8 mouse cellular contexts compared by ENCODE assay signal in the genomic region with DNA sequence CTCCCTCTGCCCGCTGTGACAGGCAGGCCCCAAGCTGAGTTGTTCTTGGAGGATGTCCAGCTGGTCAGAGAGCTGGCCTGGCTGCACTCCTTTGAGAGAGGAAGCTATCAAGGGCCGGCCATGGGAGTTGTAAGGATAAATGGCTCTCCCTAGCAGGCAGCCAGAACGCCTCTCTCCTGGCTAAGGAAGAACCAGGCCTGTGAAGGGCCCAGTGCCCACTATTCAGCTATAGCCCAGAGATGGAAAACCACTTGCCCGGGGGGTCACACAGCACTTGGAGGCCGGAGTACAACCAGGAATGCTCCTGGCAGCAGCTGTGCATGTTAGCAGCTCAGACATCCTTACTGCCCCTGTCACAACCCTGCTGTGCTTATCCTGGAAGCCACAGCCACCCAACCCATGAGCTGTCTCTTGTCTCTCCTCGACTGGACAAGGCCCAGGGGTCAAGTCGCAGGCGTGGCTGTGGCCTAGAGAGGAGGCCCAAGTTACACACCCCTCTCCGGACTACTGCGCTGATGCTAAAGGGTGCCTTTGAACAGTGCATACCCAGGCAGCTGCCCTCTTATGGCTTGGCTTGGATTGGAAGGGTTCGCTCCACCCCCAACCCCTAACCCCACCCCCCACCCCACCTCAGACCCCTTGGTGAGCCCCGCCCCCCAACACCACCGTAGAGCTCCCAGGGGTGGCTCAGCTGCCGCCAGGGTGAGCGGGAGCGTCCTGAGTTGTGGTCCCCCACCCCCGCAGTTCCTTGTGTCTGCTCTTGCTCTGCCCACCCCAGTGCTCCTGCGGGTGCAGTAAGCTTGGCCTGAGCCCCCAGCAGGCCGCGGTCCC.
DNase-seq lines count a peak whose midpoint lies in the region; ATAC-seq and TF ChIP-seq lines count a peak whose summit lies in the region.

No protein-coding gene starts in this region.

- H3K36me3 ChIP-seq in megakaryocyte, embryonic 14.5 days (replicated peaks; ENCODE audit: low read length) = peaks cover 90% of the 10 kb centered on the region
- no peaks in the 10 kb centered on the region for H3K36me3 ChIP-seq in lung, embryonic 16.5 days (ENCODE audit: control insufficient read depth, insufficient read depth, low read length)
- no peaks in the 10 kb centered on the region for H3K36me3 ChIP-seq in stomach, postnatal 0 days (ENCODE audit: control insufficient read depth, insufficient read depth, low read length)

- TF ChIP-seq EP300 in stomach, postnatal 0 days (optimal IDR thresholded peaks at IDR 0.05) = no peak

- peak overlapping the region; percentile 53 for H3K9ac ChIP-seq in lung, embryonic 16.5 days (ENCODE audit: low read length)
- peak overlapping the region; percentile 35; the same call in 1 of the 2 replicates for H3K9ac ChIP-seq in stomach, postnatal 0 days (ENCODE audit: low read length)

- H3K4me3 ChIP-seq in megakaryocyte, embryonic 14.5 days (replicated peaks) = peak overlapping the region; percentile 83
- peak overlapping the region; percentile 25 for H3K4me3 ChIP-seq in lung, embryonic 16.5 days (ENCODE audit: low read length)
- no peak overlapping the region for H3K4me3 ChIP-seq in stomach, postnatal 0 days (ENCODE audit: low read depth, low read length)

- ATAC-seq in megakaryocyte, adult 5-6 weeks (ENCODE audit: poor library complexity, severe bottlenecking) = no peak
- peak; percentile 41; the same call in 1 of the 2 replicates for ATAC-seq in lung, embryonic 16.5 days (ENCODE audit: low read depth)
- ATAC-seq in stomach, postnatal 0 days (ENCODE audit: low FRiP score, low TSS enrichment) = no peak
- ATAC-seq in megakaryocyte-erythroid progenitor cell, adult 5-6 weeks (replicated peaks; ENCODE audit: low FRiP score, low TSS enrichment, poor library complexity, severe bottlenecking) = no peak

- no peaks in the 10 kb centered on the region for H3K9me3 ChIP-seq in megakaryocyte, embryonic 14.5 days
- no peaks in the 10 kb centered on the region for H3K9me3 ChIP-seq in lung, embryonic 16.5 days (ENCODE audit: control insufficient read depth, low read length)
- H3K9me3 ChIP-seq in stomach, postnatal 0 days (ENCODE audit: control insufficient read depth, low read length) = no peaks in the 10 kb centered on the region

- H3K4me2 ChIP-seq in lung, embryonic 16.5 days (ENCODE audit: low read depth, low read length) = peak overlapping the region; percentile 48
- H3K4me2 ChIP-seq in stomach, postnatal 0 days (replicated peaks; ENCODE audit: low read depth) = peak overlapping the region; percentile 29; the same call in 1 of the 2 replicates

- no peak for TF ChIP-seq CTCF in stomach, postnatal 0 days (IDR thresholded peaks at IDR 0.05; ENCODE audit: low read depth)

- peak overlapping the region; percentile 74 for H3K27ac ChIP-seq in lung, embryonic 16.5 days (ENCODE audit: low read length)
- H3K27ac ChIP-seq in stomach, postnatal 0 days (replicated peaks) = peak overlapping the region; percentile 53

- peak; percentile 59 for DNase-seq in embryo, embryonic 10.5 days (ENCODE audit: low spot score)
- peak; percentile 84 for DNase-seq in heart, adult 8-10 months (ENCODE audit: low spot score)
- peak; percentile 80 for DNase-seq in kidney, adult 18-20 months
- no peak for DNase-seq in stomach, postnatal 0 days (ENCODE audit: low spot score)

- H3K27me3 ChIP-seq in megakaryocyte, embryonic 14.5 days (replicated peaks) = no peaks in the 10 kb centered on the region
- H3K27me3 ChIP-seq in lung, embryonic 16.5 days (ENCODE audit: control insufficient read depth, insufficient read depth, low read depth, low read length) = no peaks in the 10 kb centered on the region
- H3K27me3 ChIP-seq in stomach, postnatal 0 days (ENCODE audit: control insufficient read depth, insufficient read depth, low read length) = no peaks in the 10 kb centered on the region

- peaks cover 100% of the 10 kb centered on the region for H3K4me1 ChIP-seq in megakaryocyte, embryonic 14.5 days
- H3K4me1 ChIP-seq in lung, embryonic 16.5 days (replicated peaks; ENCODE audit: control insufficient read depth, insufficient read depth, low read length) = peaks cover 55% of the 10 kb centered on the region
- peaks cover 23% of the 10 kb centered on the region for H3K4me1 ChIP-seq in stomach, postnatal 0 days (replicated peaks; ENCODE audit: control insufficient read depth, insufficient read depth)

- 11% methylated on average over 18 of the region's 20 CpGs for WGBS in lung, embryonic 16.5 days
- 22% methylated on average over 18 of the region's 20 CpGs for WGBS in stomach, postnatal 0 days
